Mouse (Mus musculus) lung, adult 2 months (tissue): ENCODE results near the gene Paxbp1.

Source experiments
- CTCF ChIP-seq: fragments of 200-500 bp; IDR thresholded peaks from 2 replicates; pipeline ENCODE4 v1.5.1; 2011; ENCODE audit warnings: mild to moderate bottlenecking, low read length, control low read depth; ENCODE audit not compliant: insufficient read depth
- POLR2A ChIP-seq: fragments of 200-500 bp; IDR thresholded peaks from 2 replicates; pipeline ENCODE4 v1.6.1; 2011; ENCODE audit warnings: low read depth, mild to moderate bottlenecking, control low read depth, low read length, borderline replicate concordance; ENCODE audit errors: extremely low read depth

DNA sequence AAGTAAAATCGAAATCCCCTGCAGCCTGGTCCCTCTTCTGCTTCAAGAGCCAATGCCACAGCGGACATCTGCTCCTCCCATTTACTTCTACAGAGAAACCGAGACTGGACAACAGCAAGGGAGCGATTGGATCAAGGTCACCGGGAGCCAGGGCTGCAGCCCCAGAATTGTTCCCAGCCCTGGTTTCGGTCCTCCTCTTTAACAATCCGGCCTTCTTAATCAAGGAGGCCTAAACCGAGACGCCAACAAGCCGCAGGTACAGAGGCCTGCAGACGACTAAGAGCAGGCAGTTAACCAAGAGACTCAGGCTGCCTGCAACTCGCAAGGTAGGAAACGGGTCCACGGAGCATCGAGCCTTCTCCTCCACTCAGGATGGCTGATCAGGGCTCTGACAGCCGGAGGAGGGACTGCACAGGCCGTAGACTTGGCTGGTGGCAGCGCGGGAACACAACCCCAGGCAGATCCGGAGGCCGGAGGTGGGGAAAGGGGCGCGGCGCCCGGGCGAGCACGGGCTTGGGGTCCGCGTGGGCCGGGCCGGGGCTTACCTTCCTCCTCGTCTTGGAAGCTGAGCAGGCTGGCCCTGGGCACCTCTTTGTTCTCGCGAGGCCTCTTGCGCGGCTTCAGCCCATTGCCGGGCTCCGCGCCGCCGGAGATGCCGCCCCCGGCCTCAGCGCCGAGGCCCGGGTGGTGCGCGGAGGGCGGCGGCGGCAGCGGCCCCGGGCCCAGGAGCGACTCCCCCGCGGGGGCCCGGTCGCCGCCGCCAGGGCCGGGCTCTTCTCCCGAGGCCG lies 688 bp downstream of the Paxbp1 start:
- no peak for TF ChIP-seq POLR2A
- no peak for TF ChIP-seq CTCF
